ENCODE assay signal across 10 mouse cellular contexts in genomic region chr10:13429240-13429639, GRCm38 (mm10). TPM values are rescaled to one million over a fixed set of nuclear protein-coding genes. Genes with fewer than 3 reads are reported as not detected.
DNase-seq lines count a peak whose midpoint lies in the region; ATAC-seq lines count a peak whose summit lies in the region.
"Had no signal": no experiment of that assay in that cellular context is flagged by ENCODE, and none has a peak within 500 bp of the region (broad histone marks: within the 10 kb centered on the region; RNA-seq: fewer than 3 reads in every experiment).

No protein-coding gene starts in this region.

- 19% methylated on average over 13 of the region's 13 CpGs for WGBS in forebrain, embryonic 11.5 days

- peak; percentile 19; the same call in 1 of the 2 replicates for ATAC-seq in forebrain, embryonic 11.5 days (replicated peaks; ENCODE audit: low FRiP score)
- no peak for ATAC-seq in megakaryocyte-erythroid progenitor cell, adult 5-6 weeks (replicated peaks; ENCODE audit: low FRiP score, low TSS enrichment, poor library complexity, severe bottlenecking)
- no peak for ATAC-seq in activated CD4-positive, CD25-positive, alpha-beta regulatory T cell, adult 4 months

- 0 out of 2 replicates have a peak overlapping the region, but pooled peaks have one; percentile 2 for H3K9ac ChIP-seq in forebrain, embryonic 11.5 days (ENCODE audit: low read length)

- peak; percentile 69 for DNase-seq in left cerebral cortex, postnatal 4 days
- no peak for DNase-seq in left cerebral cortex, adult 18-20 months (ENCODE audit: low spot score in 2 of 2)
- peak; percentile 61 for DNase-seq in forebrain, embryonic 11.5 days (ENCODE audit: low spot score)
- peak; percentile 31 to 47 for DNase-seq in kidney, postnatal 4 days
- DNase-seq in retina, embryonic 14.5 days (ENCODE audit: low spot score): peak; percentile 75
- no peak for DNase-seq in thymus, postnatal 0 days (ENCODE audit: low spot score)

- 0 out of 2 replicates have a peak overlapping the region, but pooled peaks have one; percentile 15 for H3K27ac ChIP-seq in forebrain, embryonic 11.5 days (ENCODE audit: low read depth, low read length)
- H3K27ac ChIP-seq: heart, adult 2 months had no signal

- H3K4me1 ChIP-seq in forebrain, embryonic 11.5 days (replicated peaks; ENCODE audit: control insufficient read depth, insufficient read depth, low read length): peaks cover 11% of the 10 kb centered on the region

- no peaks in the 10 kb centered on the region for H3K27me3 ChIP-seq in forebrain, embryonic 11.5 days (ENCODE audit: control insufficient read depth, insufficient read depth, low read length)

- intact Hi-C loops in left cerebral cortex, postnatal 4 days (cut with DNase I): loop anchor here (2.0 kb wide), 1 partner anchor 412 kb away; no protein-coding TSS in a partner anchor

- H3K36me3 ChIP-seq in forebrain, embryonic 11.5 days (ENCODE audit: control insufficient read depth, insufficient read depth, low read length): no peaks in the 10 kb centered on the region
- H3K36me3 ChIP-seq: G1E had no signal

- H3K4me2 ChIP-seq in forebrain, embryonic 11.5 days (ENCODE audit: low read depth, low read length, severe bottlenecking): no peak overlapping the region

- H3K9me3 ChIP-seq in forebrain, embryonic 11.5 days (ENCODE audit: control insufficient read depth, low read length): no peaks in the 10 kb centered on the region
- H3K9me3 ChIP-seq: G1E had no signal

- no peak overlapping the region for H3K4me3 ChIP-seq in forebrain, embryonic 11.5 days (ENCODE audit: low read depth, low read length)
- H3K4me3 ChIP-seq: heart, adult 2 months had no signal

RNA-seq across cellular contexts. Expression of gene Phactr2, which starts 45.0 kb away (rescaled TPM):
- 10 to 100 TPM; 12.5 to 14.1 TPM for total RNA-seq in left cerebral cortex, postnatal 4 days (2021)
- 10 to 100 TPM; 24.8 to 28.4 TPM for total RNA-seq in left cerebral cortex, adult 18-20 months (2021)
- 16.7 and 17.7 TPM in 2 replicates for polyA plus RNA-seq in forebrain, embryonic 11.5 days (2014; fragmentation: Nextera tagmentation; extraction: Ambion mirVana)
- total RNA-seq in megakaryocyte-erythroid progenitor cell, adult 5-6 weeks (2014; fragmentation: Nextera tagmentation): 8.5 and 10.1 TPM in 2 replicates
- 4.8 and 10.1 TPM in 2 replicates for total RNA-seq in megakaryocyte-erythroid progenitor cell, adult 5-6 weeks (2017)
- 1 to 10 TPM; 1.7 to 3.1 TPM for polyA plus RNA-seq in activated CD4-positive, CD25-positive, alpha-beta regulatory T cell, adult 4 months (2017; shearing (Covaris generic))
- 6.8 and 7.0 TPM in 2 replicates for polyA plus RNA-seq in thymus, postnatal 0 days (2015; fragmentation: Nextera tagmentation; extraction: Ambion mirVana)
- polyA plus RNA-seq: G1E had no signal

Comparison
In these comparisons a context has a peak if more than half of its experiments do, and no peak if none do; other contexts are left out.
1. DNase-seq: peak in left cerebral cortex, postnatal 4 days (single experiment), forebrain, embryonic 11.5 days (single experiment), kidney, postnatal 4 days (2 of 2) and retina, embryonic 14.5 days (single experiment); none in left cerebral cortex, adult 18-20 months (0 of 2) and thymus, postnatal 0 days (single experiment).